Mouse (Mus musculus): ENCODE data around the gene Ell3. TPM values are rescaled to one million over a fixed set of nuclear protein-coding genes. Genes with fewer than 3 reads are reported as not detected.

Ell3 gene
- polyA plus RNA-seq, 1 experiment, result 0.05 TPM

DNA sequence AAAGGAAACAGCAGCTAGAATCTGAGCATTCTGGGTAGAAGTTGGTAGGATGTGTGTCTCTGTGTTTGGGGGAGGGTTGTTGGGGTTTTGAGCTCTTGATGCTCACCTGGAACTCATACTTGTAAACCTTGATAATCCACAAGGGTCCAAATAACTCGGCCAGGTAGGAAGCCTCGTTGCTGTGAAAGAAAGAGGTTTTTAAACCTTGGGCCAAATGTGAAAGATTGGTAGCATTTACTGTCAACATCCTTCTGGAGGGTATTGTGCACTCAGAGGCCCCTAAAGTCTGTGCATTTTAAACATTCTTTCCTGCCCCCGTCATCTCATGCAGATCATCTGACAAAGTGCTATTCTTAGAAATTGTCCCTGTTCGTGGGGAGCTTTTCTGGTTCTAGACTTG, 8.9 kb upstream of the Ell3 start, which contains the start of gene Hypk:
Hypk (plus strand) TSS at position 301 of the 400 bp plus-strand sequence.
- peak within 1 kb of the TSS; percentile 62 for H3K4me2 ChIP-seq (ENCODE audit: low read depth)
- peaks cover 44% of the 10 kb centered on the region for H3K79me2 ChIP-seq (ENCODE audit: control insufficient read depth, insufficient read depth)
- TF ChIP-seq POLR2A (IDR thresholded peaks at IDR 0.05; ENCODE audit: insufficient read length, low read depth), result no peak
- TF ChIP-seq MYOD1 (IDR thresholded peaks at IDR 0.05; ENCODE audit: control insufficient read depth in 1 of 3, insufficient read length in 2 of 3, low read depth in 2 of 3), result no peak
- no peak for TF ChIP-seq TCF3 (IDR thresholded peaks at IDR 0.05; ENCODE audit: insufficient read length, low read depth)
- TF ChIP-seq POLR2AphosphoS2 (IDR thresholded peaks at IDR 0.05; ENCODE audit: insufficient read length, low read depth), result no peak
- H3K36me3 ChIP-seq (ENCODE audit: control insufficient read depth, insufficient read depth), result peaks cover 18% of the 10 kb centered on the region
- H3K27me3 ChIP-seq (ENCODE audit: control insufficient read depth, insufficient read depth, insufficient read length), result no peaks in the 10 kb centered on the region
- H3K4me3 ChIP-seq, result no peak within 1 kb of the TSS
- H3ac ChIP-seq (ENCODE audit: control insufficient read depth, insufficient read length), result no peak within 1 kb of the TSS

DNA sequence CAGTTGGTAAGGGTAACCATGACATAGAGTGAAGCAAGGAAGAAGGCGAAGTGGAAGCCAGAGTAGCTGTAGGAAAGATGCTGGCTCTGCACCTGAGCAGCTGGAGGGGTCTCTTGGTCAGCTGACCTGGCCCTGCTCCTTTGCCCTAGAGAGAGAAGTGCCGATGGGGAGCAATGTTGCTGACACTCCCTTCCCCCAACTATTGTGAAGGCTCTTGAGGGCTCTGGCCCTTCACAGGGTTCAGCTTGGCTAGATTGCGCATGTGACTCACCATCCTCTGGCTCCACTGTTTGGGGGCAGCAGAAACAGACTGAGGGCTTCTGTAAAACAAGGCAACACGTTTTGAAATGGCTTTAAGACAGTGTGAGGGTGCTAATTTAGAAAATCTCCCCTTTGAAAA, 8.3 kb upstream of the Ell3 start:
- Histone ChIP-seq H3K4me2 (ENCODE audit: low read depth) (peak overlapping the region; percentile 62), H3K36me3 (ENCODE audit: control insufficient read depth, insufficient read depth) (peaks cover 18% of the 10 kb centered on the region), H3K27me3 (ENCODE audit: control insufficient read depth, insufficient read depth, insufficient read length) (no peaks in the 10 kb centered on the region), H3K4me3 (no peak overlapping the region), H3K79me2 (ENCODE audit: control insufficient read depth, insufficient read depth) (peaks cover 38% of the 10 kb centered on the region), H3ac (ENCODE audit: control insufficient read depth, insufficient read length) (no peak overlapping the region)
- TF ChIP-seq TCF3 (IDR thresholded peaks at IDR 0.05; ENCODE audit: insufficient read length, low read depth), result no peak
- peak; percentile 45 for TF ChIP-seq USF1 (IDR thresholded peaks at IDR 0.05; ENCODE audit: low read depth)
- TF ChIP-seq TCF12 (IDR thresholded peaks at IDR 0.05; ENCODE audit: insufficient read depth, poor library complexity, severe bottlenecking), result no peak
- no peak for TF ChIP-seq POLR2A (IDR thresholded peaks at IDR 0.05; ENCODE audit: insufficient read length, low read depth)
- TF ChIP-seq MYOG (IDR thresholded peaks at IDR 0.05; ENCODE audit: control insufficient read depth in 1 of 3, insufficient read depth in 1 of 3, insufficient read length in 2 of 3, low read depth in 2 of 3), result no peak

DNA sequence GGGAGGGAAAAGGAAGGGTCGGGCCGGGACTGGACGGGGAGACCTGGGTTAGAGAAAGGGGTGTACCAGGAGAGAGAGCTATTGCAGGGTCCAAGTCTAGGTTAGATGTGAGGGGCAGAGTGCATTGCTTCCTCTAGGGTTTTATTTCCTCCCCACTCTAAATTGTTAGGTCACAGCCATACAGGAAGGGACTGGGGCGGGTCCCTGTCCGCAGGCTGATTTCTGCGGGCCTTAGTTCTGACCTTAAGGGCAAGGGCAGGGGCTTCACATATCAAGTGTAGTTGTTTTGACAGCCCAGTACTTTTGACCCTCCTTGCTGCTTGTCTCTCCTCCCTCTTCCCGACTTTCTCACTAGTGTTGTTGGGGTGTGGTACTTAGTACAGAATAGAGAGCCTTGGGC, 6.0 kb upstream of the Ell3 start:
- no peaks in the 10 kb centered on the region for H3K27me3 ChIP-seq (ENCODE audit: control insufficient read depth, insufficient read depth, insufficient read length)
- peak overlapping the region; percentile 92 for H3ac ChIP-seq (ENCODE audit: control insufficient read depth, insufficient read length)
- TF ChIP-seq MYOD1 (IDR thresholded peaks at IDR 0.05; ENCODE audit: control insufficient read depth in 1 of 3, insufficient read length in 2 of 3, low read depth in 2 of 3) (no peak), CEBPB (IDR thresholded peaks at IDR 0.05; ENCODE audit: insufficient read depth, poor library complexity, severe bottlenecking) (no peak), MYOG (IDR thresholded peaks at IDR 0.05; ENCODE audit: control insufficient read depth in 1 of 3, insufficient read depth in 1 of 3, insufficient read length in 2 of 3, low read depth in 2 of 3) (no peak), TCF3 (IDR thresholded peaks at IDR 0.05; ENCODE audit: insufficient read length, low read depth) (no peak), E2F4 (IDR thresholded peaks at IDR 0.05; ENCODE audit: insufficient read depth) (no peak), REST (IDR thresholded peaks at IDR 0.05; ENCODE audit: insufficient read depth, insufficient read length) (no peak), POLR2A (IDR thresholded peaks at IDR 0.05; ENCODE audit: insufficient read length, low read depth) (no peak), TCF12 (IDR thresholded peaks at IDR 0.05; ENCODE audit: insufficient read depth, poor library complexity, severe bottlenecking) (no peak)
- H3K79me2 ChIP-seq (ENCODE audit: control insufficient read depth, insufficient read depth), result peaks cover 33% of the 10 kb centered on the region
- peaks cover 18% of the 10 kb centered on the region for H3K36me3 ChIP-seq (ENCODE audit: control insufficient read depth, insufficient read depth)
- H3K4me3 ChIP-seq, result peak overlapping the region; percentile 57
- peak overlapping the region; percentile 75 for H3K4me2 ChIP-seq (ENCODE audit: low read depth)

DNA sequence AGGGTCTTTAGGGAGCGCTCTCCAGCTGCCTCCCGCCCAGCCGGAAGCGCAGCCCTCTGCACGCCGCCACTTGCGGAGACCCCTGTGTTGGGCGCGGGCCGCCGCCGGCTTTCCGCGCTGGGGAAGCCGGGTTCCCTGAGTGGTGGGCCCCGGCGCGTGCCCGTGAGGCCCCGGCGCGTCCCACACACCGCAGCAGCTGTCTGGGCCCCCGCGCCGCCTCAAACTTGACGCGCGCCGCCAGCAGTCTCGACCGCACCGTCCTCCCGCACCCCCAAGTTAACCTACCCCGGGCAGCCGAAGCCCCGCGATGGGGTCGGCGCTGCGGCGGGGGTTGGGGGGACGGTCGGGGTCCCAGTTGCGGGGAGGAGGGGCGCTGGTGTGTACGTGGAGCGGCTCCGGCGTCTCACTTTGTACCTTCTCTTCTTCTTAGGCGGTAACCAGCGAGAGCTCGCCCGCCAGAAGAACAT, 5.5 kb upstream of the Ell3 start:
- Histone ChIP-seq H3K4me2 (ENCODE audit: low read depth) (peak overlapping the region; percentile 75), H3ac (ENCODE audit: control insufficient read depth, insufficient read length) (peak overlapping the region; percentile 92), H3K4me3 (peak overlapping the region; percentile 57), H3K79me2 (ENCODE audit: control insufficient read depth, insufficient read depth) (peaks cover 33% of the 10 kb centered on the region), H3K36me3 (ENCODE audit: control insufficient read depth, insufficient read depth) (peaks cover 18% of the 10 kb centered on the region), H3K27me3 (ENCODE audit: control insufficient read depth, insufficient read depth, insufficient read length) (no peaks in the 10 kb centered on the region)
- peak in 2 of 3 experiments; percentile 31 to 51 for TF ChIP-seq MYOG (IDR thresholded peaks at IDR 0.05; ENCODE audit: control insufficient read depth in 1 of 3, insufficient read depth in 1 of 3, insufficient read length in 2 of 3, low read depth in 2 of 3)
- peak in 1 of 3 experiments; percentile 61 for TF ChIP-seq MYOD1 (IDR thresholded peaks at IDR 0.05; ENCODE audit: control insufficient read depth in 1 of 3, insufficient read length in 2 of 3, low read depth in 2 of 3)
- TF ChIP-seq TCF12 (IDR thresholded peaks at IDR 0.05; ENCODE audit: insufficient read depth, poor library complexity, severe bottlenecking), result no peak

DNA sequence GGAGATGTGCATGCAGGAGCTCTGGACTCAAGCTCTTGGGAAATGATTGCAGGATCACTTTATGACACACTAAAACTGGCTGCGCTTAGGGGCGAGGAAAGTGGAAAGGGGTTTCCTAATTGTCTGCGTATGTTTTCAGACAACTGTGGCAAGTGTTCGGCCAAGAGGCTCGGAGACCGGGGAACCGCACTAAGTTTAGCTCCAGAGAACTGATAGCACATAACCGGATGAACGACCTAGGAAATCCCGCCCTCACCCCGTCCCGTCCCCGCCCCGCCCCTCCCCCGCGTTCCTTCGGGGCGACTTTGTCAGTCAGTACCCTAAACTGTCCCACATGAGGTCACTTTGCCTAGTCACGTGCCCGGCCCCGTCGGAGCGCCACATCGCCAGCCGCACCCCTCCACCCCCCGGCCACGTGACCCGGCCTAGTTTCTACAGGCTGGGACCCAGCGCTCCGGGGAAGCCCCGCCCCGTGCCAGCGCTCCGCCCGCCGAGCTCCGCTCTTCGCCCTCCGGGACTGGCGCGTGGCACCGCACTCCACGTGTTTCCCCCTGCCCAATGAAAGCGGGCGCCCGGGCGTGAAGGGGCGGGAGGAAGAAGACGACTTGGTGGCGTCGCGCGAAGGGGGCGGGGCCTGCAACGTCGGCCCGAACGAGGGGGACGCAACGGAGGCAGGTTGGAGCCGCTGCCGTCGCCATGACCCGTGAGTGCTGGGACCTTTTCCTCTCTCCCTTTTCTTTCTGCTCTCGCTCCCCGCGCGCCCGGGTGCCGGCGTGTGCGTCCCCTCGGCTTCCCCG, 4.9 kb upstream of the Ell3 start, which contains the start of gene Serf2:
Serf2 (plus strand) TSS at position 457 of the 797 bp plus-strand sequence.
- Histone ChIP-seq H3ac (ENCODE audit: control insufficient read depth, insufficient read length) (peak within 1 kb of the TSS; percentile 92), H3K36me3 (ENCODE audit: control insufficient read depth, insufficient read depth) (peaks cover 18% of the 10 kb centered on the region), H3K79me2 (ENCODE audit: control insufficient read depth, insufficient read depth) (peaks cover 33% of the 10 kb centered on the region), H3K4me2 (ENCODE audit: low read depth) (peak within 1 kb of the TSS; percentile 95), H3K27me3 (ENCODE audit: control insufficient read depth, insufficient read depth, insufficient read length) (no peaks in the 10 kb centered on the region), H3K4me3 (peak within 1 kb of the TSS; percentile 57)
- TF ChIP-seq MYOD1 (IDR thresholded peaks at IDR 0.05; ENCODE audit: control insufficient read depth in 1 of 3, insufficient read length in 2 of 3, low read depth in 2 of 3) (peak in 1 of 3 experiments; percentile 9), REST (IDR thresholded peaks at IDR 0.05; ENCODE audit: insufficient read depth, insufficient read length) (peak; percentile 51), CEBPB (IDR thresholded peaks at IDR 0.05; ENCODE audit: insufficient read depth, poor library complexity, severe bottlenecking) (no peak), E2F4 (IDR thresholded peaks at IDR 0.05; ENCODE audit: insufficient read depth) (no peak), MYOG (IDR thresholded peaks at IDR 0.05; ENCODE audit: control insufficient read depth in 1 of 3, insufficient read depth in 1 of 3, insufficient read length in 2 of 3, low read depth in 2 of 3) (no peak), TCF12 (IDR thresholded peaks at IDR 0.05; ENCODE audit: insufficient read depth, poor library complexity, severe bottlenecking) (no peak), TCF3 (IDR thresholded peaks at IDR 0.05; ENCODE audit: insufficient read length, low read depth) (no peak), USF1 (IDR thresholded peaks at IDR 0.05; ENCODE audit: low read depth) (peak; percentile 93), POLR2A (IDR thresholded peaks at IDR 0.05; ENCODE audit: insufficient read length, low read depth) (peak; percentile 94), POLR2AphosphoS2 (IDR thresholded peaks at IDR 0.05; ENCODE audit: insufficient read length, low read depth) (peak; percentile 99), SRF (IDR thresholded peaks at IDR 0.05; ENCODE audit: control insufficient read depth, insufficient read length, low read depth) (peak; percentile 13), MAX (IDR thresholded peaks at IDR 0.05; ENCODE audit: low read depth) (no peak)
